Mouse (Mus musculus): ENCODE results near the gene Myh15.

- TF ChIP-seq CTCF (IDR thresholded peaks at IDR 0.05; ENCODE audit: insufficient read depth, low read depth, low read length) (no peak), POLR2A (IDR thresholded peaks at IDR 0.05; ENCODE audit: insufficient read depth, low read depth, low read length) (no peak)
Measured at GRCm38 (mm10) chr16:49016620-49017332, 40.5 kb upstream of the Myh15 start.
